ENCODE assay signal across 15 mouse cellular contexts in genomic region chr5:65181160-65181793, GRCm38 (mm10). TPM values are rescaled to one million over a fixed set of nuclear protein-coding genes. Genes with fewer than 3 reads are reported as not detected.
DNase-seq lines count a peak whose midpoint lies in the region; ATAC-seq lines count a peak whose summit lies in the region.
"Had no signal": no experiment of that assay in that cellular context is flagged by ENCODE, and none has a peak within 500 bp of the region (broad histone marks: within the 10 kb centered on the region; RNA-seq: fewer than 3 reads in every experiment).

No protein-coding gene starts in this region.

- ATAC-seq in neural tube, embryonic 12.5 days (ENCODE audit: low FRiP score, low read depth): 0 out of 2 replicates have a peak, but pooled peaks have one; percentile 23
- ATAC-seq in midbrain, embryonic 14.5 days (ENCODE audit: low FRiP score, low TSS enrichment): no peak
- ATAC-seq: CD4-positive, CD25-positive, alpha-beta regulatory T cell, adult 4 months; intestine, postnatal 0 days had no signal

- H3K36me3 ChIP-seq in neural tube, embryonic 12.5 days: no peaks in the 10 kb centered on the region
- no peaks in the 10 kb centered on the region for H3K36me3 ChIP-seq in midbrain, embryonic 14.5 days (ENCODE audit: control insufficient read depth, insufficient read depth, low read length)
- H3K36me3 ChIP-seq: liver, embryonic 15.5 days had no signal

- no peak overlapping the region for H3K4me3 ChIP-seq in neural tube, embryonic 12.5 days
- H3K4me3 ChIP-seq in midbrain, embryonic 14.5 days (replicated peaks; ENCODE audit: low read depth, low read length): no peak overlapping the region
- H3K4me3 ChIP-seq: liver, embryonic 15.5 days; megakaryocyte, embryonic 14.5 days had no signal

- no peaks in the 10 kb centered on the region for H3K27me3 ChIP-seq in neural tube, embryonic 12.5 days (replicated peaks)
- H3K27me3 ChIP-seq in midbrain, embryonic 14.5 days (ENCODE audit: control insufficient read depth, insufficient read depth, low read length): no peaks in the 10 kb centered on the region
- H3K27me3 ChIP-seq: liver, embryonic 15.5 days had no signal

- peak overlapping the region; percentile 6; the same call in 1 of the 2 replicates for H3K4me2 ChIP-seq in neural tube, embryonic 12.5 days (replicated peaks)
- H3K4me2 ChIP-seq in midbrain, embryonic 14.5 days (ENCODE audit: low read length): no peak overlapping the region
- H3K4me2 ChIP-seq: liver, embryonic 15.5 days had no signal

- H3K9me3 ChIP-seq in neural tube, embryonic 12.5 days: no peaks in the 10 kb centered on the region
- no peaks in the 10 kb centered on the region for H3K9me3 ChIP-seq in midbrain, embryonic 14.5 days (ENCODE audit: control insufficient read depth, low read length)
- H3K9me3 ChIP-seq: liver, embryonic 15.5 days had no signal

- H3K9ac ChIP-seq in neural tube, embryonic 12.5 days: no peak overlapping the region
- no peak overlapping the region for H3K9ac ChIP-seq in midbrain, embryonic 14.5 days (replicated peaks; ENCODE audit: low read length)
- H3K9ac ChIP-seq: liver, embryonic 15.5 days had no signal

- peaks cover 18% of the 10 kb centered on the region for H3K4me1 ChIP-seq in neural tube, embryonic 12.5 days
- peaks cover 6% of the 10 kb centered on the region for H3K4me1 ChIP-seq in midbrain, embryonic 14.5 days (ENCODE audit: control insufficient read depth, insufficient read depth, low read length)
- H3K4me1 ChIP-seq: megakaryocyte, embryonic 14.5 days had no signal

- intact Hi-C loops in heart, postnatal 36 days (cut with DNase I): no loop called here

- DNase-seq in heart, adult 11 months: peak; percentile 80
- DNase-seq in heart, postnatal 36 days: no peak
- no peak for DNase-seq in neural tube, embryonic 10.5 days (ENCODE audit: extremely low spot score, low spot score)
- DNase-seq in midbrain, embryonic 14.5 days: peak; percentile 40
- DNase-seq in lung, adult 18-20 months: no peak
- DNase-seq in lung, postnatal 14 days: no peak
- DNase-seq: gastrocnemius, postnatal 25 days; kidney, postnatal 36 days; right cerebral cortex, postnatal 4 days; thymus, postnatal 4 days had no signal

- no peak overlapping the region for H3K27ac ChIP-seq in neural tube, embryonic 12.5 days
- peak overlapping the region; percentile 17; the same call in 1 of the 2 replicates for H3K27ac ChIP-seq in midbrain, embryonic 14.5 days (replicated peaks; ENCODE audit: low read depth, low read length)
- H3K27ac ChIP-seq: liver, embryonic 15.5 days had no signal

- WGBS in neural tube, embryonic 12.5 days: 57% methylated on average over 21 of the region's 21 CpGs
- 73% methylated on average over 21 of the region's 21 CpGs for WGBS in midbrain, embryonic 14.5 days

RNA-seq across cellular contexts. Expression of gene Wdr19, which starts 18.2 kb away (rescaled TPM):
- total RNA-seq in heart, postnatal 36 days (2021): 1 to 10 TPM; 1.6 to 1.7 TPM
- polyA plus RNA-seq in neural tube, embryonic 12.5 days (2016; fragmentation: Nextera tagmentation; extraction: Ambion mirVana): 13.3 and 15.4 TPM in 2 replicates
- polyA plus RNA-seq in midbrain, embryonic 14.5 days (2014; fragmentation: Nextera tagmentation; extraction: Ambion mirVana): 11.3 and 18.3 TPM in 2 replicates

Comparison
In these comparisons a context has a peak if more than half of its experiments do, and no peak if none do; other contexts are left out.
1. DNase-seq: peak in heart, adult 11 months (single experiment) and midbrain, embryonic 14.5 days (single experiment); none in heart, postnatal 36 days (0 of 2), neural tube, embryonic 10.5 days (single experiment), lung, adult 18-20 months (0 of 2) and lung, postnatal 14 days (single experiment).